Mouse (Mus musculus): Measurements from ENCODE around the gene Tshz2. TPM values are rescaled to one million over a fixed set of nuclear protein-coding genes. Genes with fewer than 3 reads are reported as not detected.
A peak's percentile ranks its signal among the peaks of the same experiment; 100 is the strongest.

The Tshz2 gene
- polyA plus RNA-seq, 1 experiment: 4.5 TPM

DNA sequence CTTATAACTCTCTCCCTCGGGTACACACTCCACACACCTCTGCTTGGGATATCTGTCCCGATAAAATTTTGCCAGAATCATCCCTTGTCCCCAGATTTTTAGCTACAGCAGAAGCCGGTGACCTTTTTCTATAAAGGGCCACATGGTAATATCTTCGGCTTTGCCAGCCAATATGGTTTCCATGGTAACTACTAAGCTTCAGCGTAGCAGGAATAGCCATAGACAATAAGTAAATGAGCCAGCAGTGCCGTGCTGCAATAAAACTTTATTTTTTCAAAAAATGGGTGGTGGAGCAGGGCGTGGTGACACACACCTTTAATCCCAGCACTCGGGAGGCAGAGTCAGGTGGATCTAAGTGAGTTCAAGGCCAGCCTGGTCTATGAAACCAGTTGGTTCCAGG, 370.9 kb downstream of the Tshz2 start:
- peak overlapping the region; percentile 73 for H3K27ac ChIP-seq (ENCODE audit: control insufficient read depth, insufficient read depth, low read depth, low read length)
- peak overlapping the region; percentile 52 for H3K4me3 ChIP-seq (ENCODE audit: control insufficient read depth, low read depth, low read length)
- H3K4me1 ChIP-seq (ENCODE audit: control insufficient read depth, insufficient read depth, low read length): peaks cover 14% of the 10 kb centered on the region
- no peak for TF ChIP-seq CTCF (IDR thresholded peaks at IDR 0.05; ENCODE audit: control insufficient read depth, insufficient read depth, insufficient replicate concordance, low read depth, low read length)
- no peaks in the 10 kb centered on the region for H3K36me3 ChIP-seq (ENCODE audit: control insufficient read depth, insufficient read depth, low read length)
- no peaks in the 10 kb centered on the region for H3K27me3 ChIP-seq (ENCODE audit: control insufficient read depth, insufficient read depth, low read length)

DNA sequence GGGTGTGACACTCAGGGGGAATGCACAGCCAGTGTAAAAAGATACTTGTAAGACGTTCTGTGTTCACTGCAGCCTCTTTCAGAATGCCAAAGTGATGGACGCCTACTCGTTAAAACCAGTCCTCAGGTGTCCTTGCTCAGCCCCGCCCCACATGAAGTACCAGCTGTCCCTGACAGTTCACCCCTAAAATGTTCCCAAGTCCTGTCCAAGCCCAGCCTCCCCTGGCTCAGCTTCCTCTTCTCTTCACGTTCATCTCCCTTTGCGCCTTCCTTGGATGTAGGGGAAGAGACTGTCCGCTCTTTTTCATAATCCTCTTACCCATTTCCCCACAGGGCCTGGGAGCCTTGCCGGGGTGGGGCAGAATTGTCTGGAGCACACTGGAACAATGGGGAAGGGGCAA, 374.0 kb downstream of the Tshz2 start:
- TF ChIP-seq POLR2A (IDR thresholded peaks at IDR 0.05; ENCODE audit: control insufficient read depth, low read depth, low read length): no peak
- no peak for TF ChIP-seq CTCF (IDR thresholded peaks at IDR 0.05; ENCODE audit: control insufficient read depth, insufficient read depth, insufficient replicate concordance, low read depth, low read length)
- H3K27me3 ChIP-seq (ENCODE audit: control insufficient read depth, insufficient read depth, low read length): no peaks in the 10 kb centered on the region
- H3K36me3 ChIP-seq (ENCODE audit: control insufficient read depth, insufficient read depth, low read length): no peaks in the 10 kb centered on the region
- H3K4me1 ChIP-seq (ENCODE audit: control insufficient read depth, insufficient read depth, low read length): peaks cover 16% of the 10 kb centered on the region
- H3K27ac ChIP-seq (ENCODE audit: control insufficient read depth, insufficient read depth, low read depth, low read length): peak overlapping the region; percentile 19; the same call in 1 of the 2 replicates
- H3K4me3 ChIP-seq (ENCODE audit: control insufficient read depth, low read depth, low read length): no peak overlapping the region

DNA sequence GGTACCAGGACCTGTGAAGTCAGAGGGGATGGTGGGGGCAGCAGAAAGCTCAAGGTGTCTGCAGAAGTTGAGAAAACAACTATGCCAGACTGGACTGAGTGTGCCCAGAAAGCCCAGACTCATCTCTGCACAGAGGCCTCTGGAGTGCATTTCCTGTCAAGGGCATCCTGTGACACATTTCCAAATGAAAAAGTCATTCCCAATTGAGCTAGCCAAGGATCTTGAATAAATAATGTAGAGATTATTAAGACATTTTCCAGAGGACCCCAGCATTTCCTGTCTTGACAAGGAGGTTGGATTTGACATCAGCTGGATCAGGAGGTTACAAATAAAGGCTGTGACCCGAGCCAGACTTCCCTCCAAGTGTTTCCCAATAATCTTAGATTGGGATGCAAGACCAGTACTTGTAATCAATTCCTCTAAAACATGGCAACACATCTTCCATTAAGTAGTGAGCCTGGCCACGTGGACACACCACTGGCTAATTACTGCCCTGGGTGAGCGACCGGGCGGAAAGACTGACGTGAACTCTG, 374.7 kb downstream of the Tshz2 start:
- Histone ChIP-seq H3K4me1 (ENCODE audit: control insufficient read depth, insufficient read depth, low read length) (peaks cover 14% of the 10 kb centered on the region), H3K27ac (ENCODE audit: control insufficient read depth, insufficient read depth, low read depth, low read length) (no peak overlapping the region; the same call in 1 of the 2 replicates), H3K36me3 (ENCODE audit: control insufficient read depth, insufficient read depth, low read length) (no peaks in the 10 kb centered on the region), H3K4me3 (ENCODE audit: control insufficient read depth, low read depth, low read length) (no peak overlapping the region), H3K27me3 (ENCODE audit: control insufficient read depth, insufficient read depth, low read length) (no peaks in the 10 kb centered on the region)
- no peak for TF ChIP-seq POLR2A (IDR thresholded peaks at IDR 0.05; ENCODE audit: control insufficient read depth, low read depth, low read length)
- TF ChIP-seq CTCF (IDR thresholded peaks at IDR 0.05; ENCODE audit: control insufficient read depth, insufficient read depth, insufficient replicate concordance, low read depth, low read length): no peak

DNA sequence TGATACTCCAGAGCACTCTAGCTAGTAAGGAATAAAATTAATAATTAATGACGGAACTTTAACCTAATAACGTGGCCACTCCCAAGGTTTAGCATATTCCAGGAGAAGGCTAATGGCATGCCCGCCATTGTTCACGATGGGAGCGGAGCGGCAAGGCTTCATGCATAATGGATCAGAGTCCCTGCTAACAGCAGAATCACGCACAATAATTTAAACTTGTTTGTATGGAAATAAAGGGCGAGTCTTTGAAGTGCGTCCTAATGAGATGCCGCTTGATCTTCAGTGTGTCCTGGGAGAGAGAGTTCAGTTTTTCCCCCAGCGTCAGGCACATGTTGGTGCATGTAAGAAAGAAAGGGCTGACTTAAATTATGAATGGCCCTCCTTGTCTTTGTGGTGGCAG, 376.9 kb downstream of the Tshz2 start:
- Histone ChIP-seq H3K27me3 (ENCODE audit: control insufficient read depth, insufficient read depth, low read length) (no peaks in the 10 kb centered on the region), H3K36me3 (ENCODE audit: control insufficient read depth, insufficient read depth, low read length) (no peaks in the 10 kb centered on the region), H3K4me1 (ENCODE audit: control insufficient read depth, insufficient read depth, low read length) (peaks cover 2% of the 10 kb centered on the region; the same call in 1 of the 2 replicates), H3K27ac (ENCODE audit: control insufficient read depth, insufficient read depth, low read depth, low read length) (no peak overlapping the region), H3K4me3 (ENCODE audit: control insufficient read depth, low read depth, low read length) (no peak overlapping the region)
- TF ChIP-seq POLR2A (IDR thresholded peaks at IDR 0.05; ENCODE audit: control insufficient read depth, low read depth, low read length): no peak

DNA sequence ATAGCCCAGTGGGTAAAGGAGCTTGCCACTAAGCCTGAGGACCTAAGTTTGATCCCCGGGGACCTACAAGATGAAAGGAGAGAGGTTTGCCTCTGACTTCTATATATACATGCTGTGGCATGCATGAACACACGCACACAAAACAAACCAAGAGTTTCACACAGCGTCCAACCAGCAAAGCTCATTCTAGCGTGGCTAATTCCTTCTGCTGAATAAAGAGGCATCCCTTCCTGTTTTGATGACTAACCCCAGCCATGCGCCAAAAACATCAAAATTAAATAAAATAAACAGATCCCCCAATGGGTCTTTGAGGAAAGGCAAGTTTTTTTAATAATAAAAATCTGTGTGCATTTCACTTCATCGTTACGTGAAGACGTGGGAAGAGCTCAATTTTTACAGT, 379.0 kb downstream of the Tshz2 start:
- Histone ChIP-seq H3K36me3 (ENCODE audit: control insufficient read depth, insufficient read depth, low read length) (no peaks in the 10 kb centered on the region), H3K27me3 (ENCODE audit: control insufficient read depth, insufficient read depth, low read length) (no peaks in the 10 kb centered on the region), H3K4me3 (ENCODE audit: control insufficient read depth, low read depth, low read length) (no peak overlapping the region), H3K27ac (ENCODE audit: control insufficient read depth, insufficient read depth, low read depth, low read length) (no peak overlapping the region), H3K4me1 (ENCODE audit: control insufficient read depth, insufficient read depth, low read length) (peaks cover 2% of the 10 kb centered on the region; the same call in 1 of the 2 replicates)
- TF ChIP-seq POLR2A (IDR thresholded peaks at IDR 0.05; ENCODE audit: control insufficient read depth, low read depth, low read length) (no peak), CTCF (IDR thresholded peaks at IDR 0.05; ENCODE audit: control insufficient read depth, insufficient read depth, insufficient replicate concordance, low read depth, low read length) (no peak)

DNA sequence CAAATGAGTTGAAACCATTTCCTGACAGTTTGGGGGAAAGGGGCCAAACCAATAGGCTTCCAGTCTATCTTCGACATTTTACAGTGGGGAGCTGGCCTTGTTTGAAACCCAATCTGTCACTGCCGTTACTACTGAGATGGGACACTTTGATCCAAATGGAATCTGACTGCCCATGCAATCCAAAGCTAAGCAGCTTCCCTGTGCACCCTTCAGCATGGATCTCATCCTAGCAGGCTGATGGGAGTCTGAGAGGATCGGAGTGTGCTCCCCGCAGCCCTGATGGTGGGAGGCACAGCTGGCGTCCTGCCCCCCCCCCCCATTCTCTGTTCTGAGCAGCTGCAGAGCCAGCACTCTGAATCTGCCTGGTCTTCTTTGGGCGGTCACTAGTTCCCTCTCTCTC, 384.5 kb downstream of the Tshz2 start:
- Histone ChIP-seq H3K4me3 (ENCODE audit: control insufficient read depth, low read depth, low read length) (no peak overlapping the region), H3K27me3 (ENCODE audit: control insufficient read depth, insufficient read depth, low read length) (no peaks in the 10 kb centered on the region), H3K36me3 (ENCODE audit: control insufficient read depth, insufficient read depth, low read length) (no peaks in the 10 kb centered on the region), H3K4me1 (ENCODE audit: control insufficient read depth, insufficient read depth, low read length) (no peaks in the 10 kb centered on the region), H3K27ac (ENCODE audit: control insufficient read depth, insufficient read depth, low read depth, low read length) (no peak overlapping the region)
- TF ChIP-seq POLR2A (IDR thresholded peaks at IDR 0.05; ENCODE audit: control insufficient read depth, low read depth, low read length): no peak
- TF ChIP-seq CTCF (IDR thresholded peaks at IDR 0.05; ENCODE audit: control insufficient read depth, insufficient read depth, insufficient replicate concordance, low read depth, low read length): no peak

DNA sequence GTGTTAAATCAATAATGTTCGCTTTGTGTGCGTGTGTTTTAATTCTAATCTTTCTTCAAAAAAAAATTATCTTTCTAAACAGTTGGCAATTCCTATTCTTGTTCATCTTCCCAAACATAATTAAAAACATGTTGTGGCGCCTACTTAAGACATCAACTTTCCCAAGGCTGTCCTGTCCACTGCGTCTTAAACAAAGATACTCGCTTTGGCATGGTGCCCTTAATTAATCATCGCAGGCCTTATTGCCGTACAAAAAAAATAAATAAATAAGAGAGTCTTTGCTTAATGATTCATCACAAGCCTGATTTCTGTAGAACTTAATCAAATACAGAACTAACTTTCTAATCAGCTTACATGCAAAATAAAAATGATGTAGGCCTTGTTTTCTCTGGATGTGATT, 385.1 kb downstream of the Tshz2 start:
- Histone ChIP-seq H3K27ac (ENCODE audit: control insufficient read depth, insufficient read depth, low read depth, low read length) (no peak overlapping the region), H3K27me3 (ENCODE audit: control insufficient read depth, insufficient read depth, low read length) (no peaks in the 10 kb centered on the region), H3K4me3 (ENCODE audit: control insufficient read depth, low read depth, low read length) (no peak overlapping the region), H3K4me1 (ENCODE audit: control insufficient read depth, insufficient read depth, low read length) (no peaks in the 10 kb centered on the region), H3K36me3 (ENCODE audit: control insufficient read depth, insufficient read depth, low read length) (no peaks in the 10 kb centered on the region)
- TF ChIP-seq POLR2A (IDR thresholded peaks at IDR 0.05; ENCODE audit: control insufficient read depth, low read depth, low read length) (no peak), CTCF (IDR thresholded peaks at IDR 0.05; ENCODE audit: control insufficient read depth, insufficient read depth, insufficient replicate concordance, low read depth, low read length) (no peak)

DNA sequence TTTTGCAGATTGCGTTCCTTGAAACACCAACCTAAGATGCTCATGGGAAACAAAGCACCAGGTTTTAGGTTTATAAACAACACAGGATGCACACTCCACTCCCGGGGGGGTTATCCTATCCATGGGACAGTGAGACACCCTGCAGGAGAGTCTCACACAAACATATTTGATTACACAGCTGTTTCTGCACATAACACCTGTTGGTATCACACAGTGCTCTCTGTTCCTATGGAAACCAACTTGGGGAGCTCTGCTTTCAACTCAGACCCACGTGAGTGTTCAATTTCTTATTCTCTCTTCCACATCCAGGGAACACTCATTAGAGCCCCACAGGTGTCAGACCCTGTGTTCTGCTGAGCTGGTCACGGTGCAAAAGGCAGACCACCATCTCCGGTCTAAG, 390.1 kb downstream of the Tshz2 start:
- H3K4me3 ChIP-seq (ENCODE audit: control insufficient read depth, low read depth, low read length): no peak overlapping the region
- TF ChIP-seq CTCF (IDR thresholded peaks at IDR 0.05; ENCODE audit: control insufficient read depth, insufficient read depth, insufficient replicate concordance, low read depth, low read length) (no peak), POLR2A (IDR thresholded peaks at IDR 0.05; ENCODE audit: control insufficient read depth, low read depth, low read length) (no peak)
- no peak overlapping the region for H3K27ac ChIP-seq (ENCODE audit: control insufficient read depth, insufficient read depth, low read depth, low read length)
- no peaks in the 10 kb centered on the region for H3K36me3 ChIP-seq (ENCODE audit: control insufficient read depth, insufficient read depth, low read length)
- H3K4me1 ChIP-seq (ENCODE audit: control insufficient read depth, insufficient read depth, low read length): peaks cover 12% of the 10 kb centered on the region
- H3K27me3 ChIP-seq (ENCODE audit: control insufficient read depth, insufficient read depth, low read length): no peaks in the 10 kb centered on the region
